Mouse (Mus musculus) limb, embryonic 10.5 days (tissue): ENCODE measurements around the gene Peli2. TPM values are rescaled to one million over a fixed set of nuclear protein-coding genes. Genes with fewer than 3 reads are reported as not detected.

Source experiments
- DNase-seq: peaks from one replicate; pipeline ENCODE4 v3.0.0-alpha.2; 2017; ENCODE audit warnings: low spot score
- H3K27ac ChIP-seq: fragments of 300-500 bp; sonication (generic); 2 replicates; pipeline ENCODE4 v1.5.1; 2016; ENCODE audit warnings: mild to moderate bottlenecking
- H3K27me3 ChIP-seq: fragments of 300-500 bp; sonication (generic); 2 replicates; pipeline ENCODE4 v1.6.1; 2016; ENCODE audit warnings: low read depth, mild to moderate bottlenecking; ENCODE audit not compliant: poor library complexity, severe bottlenecking
- H3K36me3 ChIP-seq: fragments of 300-500 bp; sonication (generic); 2 replicates; pipeline ENCODE4 v1.6.1; 2016; ENCODE audit warnings: mild to moderate bottlenecking, moderate library complexity
- H3K4me1 ChIP-seq: fragments of 300-500 bp; sonication (generic); 2 replicates; pipeline ENCODE4 v1.6.1; 2016
- H3K4me3 ChIP-seq: fragments of 300-500 bp; sonication (generic); 2 replicates; pipeline ENCODE4 v1.5.1; 2016; ENCODE audit warnings: mild to moderate bottlenecking, moderate library complexity
- H3K9me3 ChIP-seq: fragments of 300-500 bp; sonication (generic); replicated peaks from 2 replicates; pipeline ENCODE4 v1.6.1; 2016; ENCODE audit warnings: mild to moderate bottlenecking
- WGBS: fragments of 180-500 bp; shearing (Covaris S2); methylation state at CpG from one replicate; pipeline ENCODE4 v1.1.7; 2016; 5-methylcytosine and 5-hydroxymethylcytosine counted together
- polyA plus RNA-seq: library from polyadenylated mRNA; unstranded; fragments of >200 nt; fragmentation: Nextera tagmentation; extraction: Ambion mirVana; gene quantifications from 2 replicates; pipeline ENCODE4 v1.2.1, GENCODE M21; 2016

Peli2 gene
- polyA plus RNA-seq, 1 experiment from 2014 or later: 7.3 TPM

DNA sequence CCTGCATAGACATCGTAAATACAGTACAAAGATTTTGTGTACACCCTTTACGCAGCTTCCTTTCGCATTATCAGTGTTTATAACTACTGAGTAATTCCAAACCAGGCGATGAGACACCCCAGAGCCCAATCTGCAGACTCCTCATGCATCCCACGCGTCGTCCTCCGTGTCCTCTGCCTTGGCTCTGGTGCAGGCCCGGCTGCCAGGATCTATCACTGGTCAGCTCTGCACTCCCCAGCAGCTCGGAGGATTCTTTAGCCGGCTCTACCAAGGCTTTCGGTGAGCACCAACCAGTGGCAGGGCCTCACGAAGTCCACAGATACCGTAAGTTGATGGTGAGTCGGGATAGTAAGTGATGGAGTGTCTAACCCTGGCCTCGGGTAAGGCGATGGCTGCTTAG, 23.7 kb downstream of the Peli2 start:
- Histone ChIP-seq H3K4me1 (peaks cover 18% of the 10 kb centered on the region), H3K27me3 (no peaks in the 10 kb centered on the region), H3K4me3 (no peak overlapping the region), H3K36me3 (no peaks in the 10 kb centered on the region), H3K27ac (no peak overlapping the region), H3K9me3 (no peaks in the 10 kb centered on the region)
- WGBS: 87% methylated on average over 17 of the region's 17 CpGs
- DNase-seq: no peak

DNA sequence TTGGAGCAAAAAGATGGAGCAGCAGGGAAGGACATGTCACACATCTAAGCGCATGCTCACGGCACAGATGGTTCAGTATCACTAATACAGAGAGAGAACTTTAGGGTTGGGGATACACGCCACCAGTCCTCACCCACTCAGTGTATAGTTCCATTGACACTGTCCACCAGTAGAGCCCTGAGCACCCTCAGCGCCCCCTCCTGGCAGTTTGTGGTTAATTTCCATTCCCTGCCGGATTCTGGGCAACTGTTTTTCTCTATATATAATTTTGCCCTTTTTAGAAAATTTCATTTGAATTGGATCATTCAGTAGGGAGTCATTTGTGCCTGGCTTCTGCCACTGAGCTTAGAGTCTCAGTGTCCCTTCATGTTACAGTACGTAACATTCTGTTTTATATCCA, 27.1 kb downstream of the Peli2 start:
- H3K4me1 ChIP-seq: peaks cover 20% of the 10 kb centered on the region
- no peak for DNase-seq
- 85% methylated on average over 6 of the region's 6 CpGs for WGBS
- H3K36me3 ChIP-seq: no peaks in the 10 kb centered on the region
- no peaks in the 10 kb centered on the region for H3K9me3 ChIP-seq
- H3K27ac ChIP-seq: no peak overlapping the region
- no peaks in the 10 kb centered on the region for H3K27me3 ChIP-seq
- no peak overlapping the region for H3K4me3 ChIP-seq

DNA sequence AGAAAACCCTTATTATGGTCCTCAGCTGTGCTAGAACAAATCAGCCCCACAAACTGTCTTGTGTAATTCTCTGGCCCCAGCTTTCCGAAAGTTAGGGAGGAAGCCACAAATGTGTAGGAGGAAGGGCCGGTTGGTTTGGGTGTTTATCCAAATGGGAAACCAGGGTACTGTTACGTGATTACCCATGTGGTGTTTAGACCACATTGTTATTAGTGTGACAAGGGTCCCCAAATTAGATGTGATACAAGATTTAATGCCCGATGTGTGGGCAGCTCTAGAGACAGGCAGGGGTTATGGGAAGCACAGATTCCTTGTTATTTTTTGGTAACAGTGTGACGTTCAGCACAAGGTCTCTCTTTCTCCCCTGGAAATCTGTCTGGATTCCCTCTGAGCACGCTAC, 28.0 kb downstream of the Peli2 start:
- Histone ChIP-seq H3K27me3 (no peaks in the 10 kb centered on the region), H3K4me1 (peaks cover 10% of the 10 kb centered on the region), H3K9me3 (no peaks in the 10 kb centered on the region), H3K27ac (no peak overlapping the region), H3K4me3 (no peak overlapping the region), H3K36me3 (no peaks in the 10 kb centered on the region)
- no peak for DNase-seq
- WGBS: 87% methylated on average over 6 of the region's 6 CpGs

DNA sequence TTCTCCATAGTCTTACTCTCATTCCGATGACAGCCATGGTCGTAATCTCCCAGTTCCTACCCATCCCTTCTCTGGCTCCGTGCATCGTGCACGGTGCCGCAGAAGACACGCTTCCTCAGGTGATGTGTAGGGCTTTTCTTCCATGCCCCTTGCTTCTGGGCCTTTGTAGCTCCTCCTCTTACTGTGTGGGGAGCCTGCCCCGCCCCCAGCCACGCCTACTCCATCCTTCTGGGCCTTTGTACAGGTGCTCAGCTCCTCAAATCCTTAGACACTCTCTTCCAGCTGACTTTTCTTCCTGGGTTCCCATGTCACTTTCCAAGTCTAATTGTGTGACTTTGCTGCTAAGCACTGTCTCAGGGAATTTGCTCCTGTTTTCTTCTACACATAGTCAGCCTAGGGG, 28.7 kb downstream of the Peli2 start:
- 86% methylated on average over 9 of the region's 9 CpGs for WGBS
- Histone ChIP-seq H3K27ac (no peak overlapping the region), H3K4me3 (no peak overlapping the region), H3K27me3 (no peaks in the 10 kb centered on the region), H3K9me3 (no peaks in the 10 kb centered on the region), H3K36me3 (no peaks in the 10 kb centered on the region), H3K4me1 (peaks cover 10% of the 10 kb centered on the region)
- no peak for DNase-seq

DNA sequence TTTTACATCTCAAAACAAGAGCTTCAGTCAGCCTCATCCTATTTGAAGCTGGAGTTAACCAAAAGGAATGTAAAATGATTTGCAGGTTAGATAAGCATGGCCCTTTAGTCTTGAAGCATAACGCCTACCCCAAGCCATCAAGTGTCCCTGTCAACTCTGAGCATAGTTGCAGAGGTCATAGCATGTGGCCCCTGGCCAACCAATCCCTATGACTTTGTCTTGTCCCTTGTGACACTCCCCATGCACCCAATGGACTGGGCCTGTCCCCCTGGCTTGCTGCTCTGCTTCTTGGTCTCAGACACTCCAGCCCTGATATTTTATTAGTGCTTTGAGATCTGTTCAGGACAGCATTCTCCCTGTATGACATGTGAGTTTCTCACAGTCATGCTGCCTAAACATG, 30.3 kb downstream of the Peli2 start:
- no peaks in the 10 kb centered on the region for H3K27me3 ChIP-seq
- H3K27ac ChIP-seq: no peak overlapping the region
- no peak overlapping the region for H3K4me3 ChIP-seq
- WGBS: 79% methylated on average over 1 of the region's 1 CpGs
- no peaks in the 10 kb centered on the region for H3K9me3 ChIP-seq
- peaks cover 18% of the 10 kb centered on the region for H3K4me1 ChIP-seq
- H3K36me3 ChIP-seq: no peaks in the 10 kb centered on the region
- DNase-seq: no peak

DNA sequence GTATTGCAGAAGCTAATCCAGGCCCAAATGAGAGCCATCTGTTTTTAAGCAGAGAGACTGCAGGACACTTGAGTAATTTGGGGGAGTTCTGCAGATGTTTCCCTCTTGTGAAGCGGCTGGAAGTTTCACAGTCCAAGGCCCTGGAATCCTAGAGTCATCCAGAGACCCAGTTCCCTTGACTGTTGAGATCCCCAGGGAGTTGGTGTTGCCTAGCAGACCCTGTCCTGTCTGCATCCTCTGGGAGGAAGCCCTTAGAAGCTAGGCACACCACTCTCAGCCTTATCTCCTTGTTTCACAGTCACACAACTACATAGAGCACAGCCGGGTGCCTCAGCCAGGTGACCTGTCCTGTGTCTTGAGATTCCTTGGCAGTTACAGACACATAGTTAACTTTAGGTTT, 30.9 kb downstream of the Peli2 start:
- 78% methylated on average over 2 of the region's 2 CpGs for WGBS

DNA sequence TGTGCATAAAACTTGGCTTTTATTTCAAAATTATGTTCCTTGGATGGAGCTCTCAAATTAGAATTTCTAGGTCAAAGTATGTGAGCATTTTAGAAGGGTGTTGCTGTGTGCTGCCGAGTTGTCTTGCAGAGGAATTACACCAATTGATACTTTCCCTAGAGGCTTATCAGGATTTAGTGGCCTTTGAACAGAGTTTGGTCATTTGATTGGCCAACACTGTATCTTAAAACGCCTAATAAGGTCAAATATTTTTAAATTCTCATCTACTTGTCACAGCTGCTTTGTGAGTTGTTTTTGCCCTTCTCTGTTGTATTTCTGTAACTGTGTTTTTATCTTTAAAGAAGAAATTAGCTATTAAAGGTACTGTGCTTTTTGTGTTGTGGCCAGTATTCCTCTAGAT, 32.4 kb downstream of the Peli2 start:
- no peaks in the 10 kb centered on the region for H3K9me3 ChIP-seq
- peaks cover 21% of the 10 kb centered on the region for H3K4me1 ChIP-seq
- no peak for DNase-seq
- H3K27ac ChIP-seq: no peak overlapping the region
- 76% methylated on average over 2 of the region's 2 CpGs for WGBS
- no peaks in the 10 kb centered on the region for H3K36me3 ChIP-seq
- no peak overlapping the region for H3K4me3 ChIP-seq
- H3K27me3 ChIP-seq: no peaks in the 10 kb centered on the region

More for the DNA sequence above, 30.9 kb downstream of the Peli2 start:
- H3K4me1 ChIP-seq: peaks cover 18% of the 10 kb centered on the region
- no peaks in the 10 kb centered on the region for H3K9me3 ChIP-seq
- H3K4me3 ChIP-seq: no peak overlapping the region
- no peaks in the 10 kb centered on the region for H3K27me3 ChIP-seq
- H3K36me3 ChIP-seq: no peaks in the 10 kb centered on the region
- no peak overlapping the region for H3K27ac ChIP-seq
- DNase-seq: no peak

DNA sequence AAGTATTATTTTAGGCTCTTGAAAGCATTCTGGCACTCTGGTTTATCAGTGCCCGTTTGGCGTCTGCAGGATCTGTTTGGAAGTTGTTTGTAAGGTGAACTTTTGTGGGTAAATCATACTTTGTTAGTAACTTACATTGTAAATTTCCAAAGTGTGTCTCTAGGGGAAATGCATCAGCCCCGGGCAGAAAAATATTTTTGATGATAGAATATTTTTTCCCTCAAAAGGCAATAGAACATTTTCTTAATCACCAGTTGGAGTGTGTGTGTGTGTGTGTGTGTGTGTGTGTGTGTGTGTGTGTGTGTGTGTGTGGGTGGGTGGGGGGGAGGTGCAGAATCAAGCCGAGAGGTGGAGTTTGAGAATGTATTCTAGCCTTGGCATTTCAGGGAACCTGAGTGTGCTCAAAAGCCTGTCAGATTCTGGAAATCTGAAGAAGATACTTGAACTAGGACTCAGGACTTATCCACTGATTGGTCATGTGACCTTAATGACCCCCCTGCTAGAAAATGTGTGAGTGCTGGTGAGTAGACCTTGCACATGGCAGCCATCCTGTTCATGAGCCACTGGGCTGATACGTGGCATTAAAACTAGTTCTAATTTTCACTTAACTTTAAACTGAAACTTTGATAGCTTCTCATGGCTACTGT, 33.4 kb downstream of the Peli2 start:
- DNase-seq: no peak
- 79% methylated on average over 5 of the region's 5 CpGs for WGBS
- Histone ChIP-seq H3K4me1 (peaks cover 24% of the 10 kb centered on the region), H3K27ac (no peak overlapping the region), H3K36me3 (no peaks in the 10 kb centered on the region), H3K4me3 (no peak overlapping the region), H3K27me3 (no peaks in the 10 kb centered on the region), H3K9me3 (no peaks in the 10 kb centered on the region)

DNA sequence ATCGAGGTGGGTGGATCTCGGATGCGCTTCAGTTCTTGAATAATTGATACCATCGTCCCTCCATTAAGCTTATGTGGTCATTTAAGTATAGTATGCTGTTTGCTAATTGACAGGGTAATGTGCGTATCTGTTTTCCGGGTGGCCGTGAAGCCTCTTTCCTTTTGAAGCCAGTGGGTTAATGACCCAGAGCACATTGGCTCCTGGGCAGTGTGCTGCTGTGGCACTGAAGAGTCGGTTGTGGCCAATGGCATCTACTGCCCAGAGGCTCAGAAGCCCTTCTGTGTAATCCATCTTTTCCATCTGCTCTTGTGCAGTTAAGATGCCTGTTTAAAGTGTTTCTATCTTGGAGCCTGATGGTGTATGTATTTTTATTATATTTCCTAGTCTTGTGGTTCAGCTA, 34.0 kb downstream of the Peli2 start:
- Histone ChIP-seq H3K27me3 (no peaks in the 10 kb centered on the region), H3K9me3 (no peaks in the 10 kb centered on the region), H3K36me3 (no peaks in the 10 kb centered on the region), H3K4me3 (no peak overlapping the region), H3K27ac (no peak overlapping the region), H3K4me1 (peaks cover 26% of the 10 kb centered on the region)
- no peak for DNase-seq
- WGBS: 74% methylated on average over 8 of the region's 8 CpGs

DNA sequence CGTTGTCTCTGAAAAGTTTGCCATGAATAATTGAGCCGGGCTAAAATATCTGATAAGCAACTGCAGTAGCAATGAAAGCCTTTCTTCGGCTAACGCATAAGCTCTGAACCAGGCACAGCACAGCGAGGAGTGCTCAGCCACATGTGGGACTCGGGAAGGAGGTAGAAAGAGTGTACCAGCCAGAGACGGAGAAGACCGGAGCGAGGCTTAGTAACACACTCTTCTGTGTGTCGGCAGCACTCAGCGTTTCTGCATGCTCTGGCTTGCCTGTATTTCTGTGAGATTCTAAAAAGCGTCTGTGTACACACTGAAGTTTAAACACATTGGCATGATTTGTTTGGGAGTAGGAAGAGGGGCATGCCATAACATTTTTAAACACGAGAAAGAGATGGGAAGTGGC, 34.5 kb downstream of the Peli2 start:
- Histone ChIP-seq H3K4me3 (no peak overlapping the region), H3K36me3 (peaks cover 4% of the 10 kb centered on the region; the same call in 1 of the 2 replicates), H3K27ac (no peak overlapping the region), H3K27me3 (no peaks in the 10 kb centered on the region), H3K4me1 (peaks cover 21% of the 10 kb centered on the region), H3K9me3 (no peaks in the 10 kb centered on the region)
- WGBS: 78% methylated on average over 13 of the region's 13 CpGs
- no peak for DNase-seq

DNA sequence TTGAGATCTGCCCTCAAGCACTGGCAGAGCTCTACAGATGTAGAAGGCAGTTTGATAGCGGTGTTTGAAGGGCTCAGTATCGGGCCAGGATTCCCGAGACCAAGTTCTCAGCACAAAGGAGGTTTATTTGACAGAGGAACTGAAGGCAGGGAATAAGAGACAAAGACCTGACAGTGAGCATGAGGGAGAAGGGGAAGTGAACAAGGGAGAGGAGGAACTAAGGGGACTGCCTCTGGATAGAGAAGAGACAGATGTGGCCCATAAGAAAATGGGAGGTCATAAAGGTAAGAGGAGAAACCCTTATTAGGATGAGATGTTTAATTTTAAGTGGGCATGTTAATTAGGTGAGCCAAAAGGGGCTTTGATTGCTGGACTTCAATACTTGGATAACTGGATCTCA, 36.5 kb downstream of the Peli2 start:
- DNase-seq: no peak
- Histone ChIP-seq H3K4me3 (no peak overlapping the region), H3K4me1 (peaks cover 16% of the 10 kb centered on the region; the same call in 1 of the 2 replicates), H3K27ac (no peak overlapping the region), H3K9me3 (no peaks in the 10 kb centered on the region), H3K27me3 (no peaks in the 10 kb centered on the region), H3K36me3 (peaks cover 15% of the 10 kb centered on the region; the same call in 1 of the 2 replicates)
- 92% methylated on average over 3 of the region's 3 CpGs for WGBS

DNA sequence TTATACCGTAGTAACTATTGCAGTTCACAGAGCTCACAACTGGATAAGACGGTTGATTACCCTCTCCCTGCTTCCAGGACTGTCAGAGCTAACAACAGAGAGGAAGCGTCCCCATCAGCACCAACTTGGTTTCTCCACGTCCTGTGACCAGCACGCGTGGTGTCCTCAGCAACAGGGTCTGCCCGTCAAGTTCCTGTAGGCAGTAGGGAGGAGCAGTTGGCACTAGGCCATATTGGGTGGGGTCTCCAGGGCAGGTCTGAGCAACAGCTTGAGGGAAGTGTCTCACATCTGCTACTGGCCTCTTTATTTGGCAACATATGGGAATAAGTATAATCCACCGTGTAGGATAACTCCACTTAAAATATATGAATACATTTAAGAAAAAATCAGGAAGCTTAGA, 37.2 kb downstream of the Peli2 start:
- Histone ChIP-seq H3K9me3 (no peaks in the 10 kb centered on the region), H3K27ac (no peak overlapping the region), H3K36me3 (peaks cover 15% of the 10 kb centered on the region; the same call in 1 of the 2 replicates), H3K27me3 (no peaks in the 10 kb centered on the region), H3K4me1 (peaks cover 20% of the 10 kb centered on the region), H3K4me3 (no peak overlapping the region)
- 90% methylated on average over 8 of the region's 8 CpGs for WGBS
- no peak for DNase-seq

DNA sequence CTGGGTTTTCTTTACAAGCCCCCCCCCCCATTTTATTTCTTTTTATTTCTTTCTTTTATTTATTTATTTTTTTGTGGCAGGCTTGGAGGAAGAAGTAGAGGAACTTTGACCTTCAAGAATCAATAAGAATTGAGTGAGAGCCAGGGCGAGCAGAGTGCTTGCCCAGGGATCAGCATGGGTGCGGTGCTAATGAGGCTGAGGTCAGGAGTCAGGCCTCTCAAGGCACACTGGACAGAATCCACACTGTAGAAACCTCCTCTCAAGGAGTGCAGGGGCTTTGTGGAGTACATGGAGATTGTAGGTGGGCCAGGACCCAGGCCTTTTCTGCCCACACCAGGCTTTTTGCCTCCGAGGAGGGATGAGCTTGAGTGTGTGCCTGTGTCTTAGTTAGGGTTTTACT, 38.8 kb downstream of the Peli2 start:
- Histone ChIP-seq H3K9me3 (no peaks in the 10 kb centered on the region), H3K27ac (no peak overlapping the region), H3K36me3 (peaks cover 15% of the 10 kb centered on the region; the same call in 1 of the 2 replicates), H3K27me3 (no peaks in the 10 kb centered on the region), H3K4me1 (peaks cover 35% of the 10 kb centered on the region), H3K4me3 (no peak overlapping the region)
- no peak for DNase-seq
- 62% methylated on average over 3 of the region's 3 CpGs for WGBS

DNA sequence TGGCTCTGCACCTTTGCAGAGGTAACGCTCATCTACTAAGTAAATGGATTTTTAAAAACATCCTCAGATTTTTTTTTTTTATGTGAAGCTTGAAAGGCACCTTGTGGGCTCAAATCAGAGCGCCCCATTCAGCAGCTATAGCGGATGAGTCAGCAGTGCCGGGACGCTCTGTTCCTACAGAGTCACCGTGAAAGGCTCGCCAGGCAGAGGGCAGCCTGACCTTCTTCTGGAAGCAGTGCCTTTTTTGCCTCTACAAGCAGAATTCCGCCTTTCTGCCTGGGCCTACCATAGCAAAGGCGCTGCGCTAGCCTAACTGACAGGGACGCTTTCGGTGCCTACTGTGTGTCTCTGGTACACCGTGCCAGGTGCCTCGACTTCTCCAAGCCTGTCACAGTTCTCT, 41.8 kb downstream of the Peli2 start:
- H3K4me1 ChIP-seq: peaks cover 37% of the 10 kb centered on the region
- H3K9me3 ChIP-seq: no peaks in the 10 kb centered on the region
- no peaks in the 10 kb centered on the region for H3K27me3 ChIP-seq
- DNase-seq: no peak
- WGBS: 94% methylated on average over 14 of the region's 14 CpGs
- H3K4me3 ChIP-seq: no peak overlapping the region
- H3K36me3 ChIP-seq: peaks cover 15% of the 10 kb centered on the region; the same call in 1 of the 2 replicates
- no peak overlapping the region for H3K27ac ChIP-seq
